Mouse (Mus musculus): ENCODE measurements around the gene Cobl.

DNA sequence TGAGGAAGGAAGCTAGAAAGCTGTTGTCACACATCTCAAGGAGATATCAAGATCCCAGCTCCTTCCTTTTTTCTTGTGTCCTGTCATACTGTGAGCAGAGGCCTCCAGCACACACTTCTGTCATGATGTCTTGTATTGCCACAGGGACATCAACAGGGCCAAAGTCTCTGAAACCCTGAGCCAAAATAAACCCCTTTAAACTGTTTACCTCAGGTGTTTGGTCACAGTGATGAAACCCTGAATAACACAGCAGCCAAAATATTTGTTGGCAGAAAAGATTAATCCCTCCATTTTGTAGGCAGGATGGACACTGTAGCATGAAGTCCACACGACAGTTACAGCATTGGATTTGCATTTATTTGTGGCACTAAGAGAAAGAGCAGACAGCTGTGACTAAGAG, 228.4 kb downstream of the Cobl start:
- TF ChIP-seq POLR2A (IDR thresholded peaks at IDR 0.05; ENCODE audit: borderline replicate concordance, extremely low read depth, low read depth, low read length), result no peak
- TF ChIP-seq CTCF (IDR thresholded peaks at IDR 0.05; ENCODE audit: insufficient read depth, low read length), result no peak
